Mouse (Mus musculus): ENCODE results near the gene Itih2.

DNA sequence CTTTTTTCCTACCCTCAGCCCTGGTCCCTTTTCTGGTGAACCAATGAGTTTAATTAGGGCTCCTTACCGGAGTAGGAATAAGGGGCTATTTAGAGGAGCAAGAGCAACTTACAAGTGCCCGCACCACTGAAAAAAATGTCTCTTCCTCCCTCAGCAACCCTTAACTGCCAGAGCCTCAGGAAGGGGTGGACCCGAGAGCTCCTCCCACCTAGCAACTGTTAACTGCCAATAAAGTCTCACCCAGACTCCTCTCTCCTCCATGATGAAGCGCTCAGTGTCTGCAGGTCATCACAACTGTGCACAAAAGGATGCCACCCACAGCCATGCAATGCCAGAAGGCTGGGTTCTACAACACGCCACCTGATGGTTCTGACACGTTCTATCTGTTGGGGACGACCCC is 59.4 kb downstream of the Itih2 start:
- TF ChIP-seq POLR2A (IDR thresholded peaks at IDR 0.05; ENCODE audit: insufficient read length, low read depth) (no peak), E2F4 (IDR thresholded peaks at IDR 0.05; ENCODE audit: insufficient read depth) (no peak), USF1 (IDR thresholded peaks at IDR 0.05; ENCODE audit: low read depth) (no peak), MYOD1 (IDR thresholded peaks at IDR 0.05; ENCODE audit: control insufficient read depth in 1 of 3, insufficient read length in 2 of 3, low read depth in 2 of 3) (no peak), CEBPB (IDR thresholded peaks at IDR 0.05; ENCODE audit: insufficient read depth, poor library complexity, severe bottlenecking) (no peak), MAX (IDR thresholded peaks at IDR 0.05; ENCODE audit: low read depth) (no peak), MYOG (IDR thresholded peaks at IDR 0.05; ENCODE audit: control insufficient read depth in 1 of 3, insufficient read depth in 1 of 3, insufficient read length in 2 of 3, low read depth in 2 of 3) (no peak), TCF3 (IDR thresholded peaks at IDR 0.05; ENCODE audit: insufficient read length, low read depth) (no peak), POLR2AphosphoS2 (IDR thresholded peaks at IDR 0.05; ENCODE audit: insufficient read length, low read depth) (no peak), TCF12 (IDR thresholded peaks at IDR 0.05; ENCODE audit: insufficient read depth, poor library complexity, severe bottlenecking) (no peak)

Data from myocyte (in vitro differentiated cells).